In the genomic region with DNA sequence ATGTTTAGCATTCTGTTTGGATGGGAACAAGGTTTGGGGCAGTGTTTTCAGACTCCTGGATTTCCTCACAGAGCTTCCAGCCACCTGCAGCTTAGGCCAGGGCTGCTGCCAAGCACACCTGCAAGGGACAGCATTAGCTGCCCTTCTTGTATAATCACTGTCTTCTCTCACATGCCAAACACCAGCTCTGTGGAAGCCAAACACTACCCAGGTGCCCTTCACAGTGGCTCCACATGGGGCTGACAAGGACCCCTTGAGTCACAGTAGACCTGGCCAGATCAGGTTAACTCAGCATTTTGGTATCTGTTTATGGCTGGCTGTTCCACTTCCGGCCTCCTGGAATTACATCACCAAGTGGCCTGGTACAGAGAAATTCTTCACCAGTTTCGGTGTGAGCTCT, we compare ENCODE assay signal across 12 mouse cellular contexts.
DNase-seq lines count a peak whose midpoint lies in the region; ATAC-seq and TF ChIP-seq lines count a peak whose summit lies in the region.
"Had no signal": no experiment of that assay in that cellular context is flagged by ENCODE, and none has a peak within 500 bp of the region (broad histone marks: within the 10 kb centered on the region; RNA-seq: fewer than 3 reads in every experiment).

No protein-coding gene starts in this region.

- no peak overlapping the region for H3K4me3 ChIP-seq in layer of hippocampus, adult 2 months
- no peak overlapping the region for H3K4me3 ChIP-seq in forebrain, postnatal 0 days (ENCODE audit: low read depth, low read length)
- no peak overlapping the region for H3K4me3 ChIP-seq in midbrain, embryonic 10.5 days
- H3K4me3 ChIP-seq: erythroblast, embryonic 14.5 days; heart, embryonic 12.5 days; lung, embryonic 15.5 days had no signal

- TF ChIP-seq CTCF in layer of hippocampus, adult 2 months (conservative IDR thresholded peaks at IDR 0.05), result no peak
- no peak for TF ChIP-seq CTCF in forebrain, postnatal 0 days (IDR thresholded peaks at IDR 0.05; ENCODE audit: low read depth)

- H3K27me3 ChIP-seq in forebrain, postnatal 0 days (ENCODE audit: insufficient read depth, low read length), result no peaks in the 10 kb centered on the region
- H3K27me3 ChIP-seq in midbrain, embryonic 10.5 days (ENCODE audit: low read depth, poor library complexity, severe bottlenecking), result no peaks in the 10 kb centered on the region
- H3K27me3 ChIP-seq: heart, embryonic 12.5 days; lung, embryonic 15.5 days had no signal

- H3K4me2 ChIP-seq in forebrain, postnatal 0 days (ENCODE audit: low read depth), result no peak overlapping the region
- H3K4me2 ChIP-seq: heart, embryonic 12.5 days; lung, embryonic 15.5 days had no signal

- no peaks in the 10 kb centered on the region for H3K9me3 ChIP-seq in forebrain, postnatal 0 days (ENCODE audit: low read length)
- H3K9me3 ChIP-seq in midbrain, embryonic 10.5 days (replicated peaks), result no peaks in the 10 kb centered on the region
- H3K9me3 ChIP-seq: heart, embryonic 12.5 days; lung, embryonic 15.5 days had no signal

- peak overlapping the region; percentile 87 for H3K27ac ChIP-seq in layer of hippocampus, adult 2 months
- H3K27ac ChIP-seq in forebrain, postnatal 0 days (ENCODE audit: low read depth, low read length), result peak overlapping the region; percentile 91; the same call in 1 of the 2 replicates
- peak overlapping the region; percentile 84 for H3K27ac ChIP-seq in midbrain, embryonic 10.5 days (replicated peaks)
- H3K27ac ChIP-seq: lung, embryonic 15.5 days had no signal

- H3K4me1 ChIP-seq in forebrain, postnatal 0 days (ENCODE audit: insufficient read depth), result peaks cover 49% of the 10 kb centered on the region
- peaks cover 97% of the 10 kb centered on the region for H3K4me1 ChIP-seq in midbrain, embryonic 10.5 days

- 92% methylated on average over 2 of the region's 2 CpGs for WGBS in forebrain, postnatal 0 days
- 97% methylated on average over 2 of the region's 2 CpGs for WGBS in midbrain, embryonic 10.5 days

- H3K36me3 ChIP-seq in forebrain, postnatal 0 days (ENCODE audit: insufficient read depth), result no peaks in the 10 kb centered on the region
- H3K36me3 ChIP-seq in midbrain, embryonic 10.5 days, result peaks cover 26% of the 10 kb centered on the region
- H3K36me3 ChIP-seq: lung, embryonic 15.5 days had no signal

- no peak for ATAC-seq in forebrain, postnatal 0 days

- H3K9ac ChIP-seq in forebrain, postnatal 0 days, result no peak overlapping the region
- H3K9ac ChIP-seq: heart, embryonic 12.5 days; lung, embryonic 15.5 days had no signal

- DNase-seq in layer of hippocampus, adult 2 months (ENCODE audit: low spot score in 2 of 2), result no peak
- no peak for DNase-seq in layer of hippocampus, postnatal 14 days (ENCODE audit: low spot score in 2 of 2)
- no peak for DNase-seq in forebrain, postnatal 0 days
- DNase-seq in midbrain, embryonic 10.5 days (ENCODE audit: low spot score), result no peak
- DNase-seq in ovary, adult 18-20 months (ENCODE audit: low spot score), result no peak
- DNase-seq in left cerebral cortex, adult 11 months (ENCODE audit: low spot score), result no peak
- DNase-seq in lung, postnatal 14 days, result no peak
- DNase-seq: right cerebral cortex, postnatal 4 days; thymus, postnatal 36 days had no signal
